Mouse (Mus musculus): ENCODE results near the gene Syngr2. TPM values are rescaled to one million over a fixed set of nuclear protein-coding genes. Genes with fewer than 3 reads are reported as not detected.

The Syngr2 gene
- polyA plus RNA-seq, 1 experiment from 2014 or later = 50.5 TPM

DNA sequence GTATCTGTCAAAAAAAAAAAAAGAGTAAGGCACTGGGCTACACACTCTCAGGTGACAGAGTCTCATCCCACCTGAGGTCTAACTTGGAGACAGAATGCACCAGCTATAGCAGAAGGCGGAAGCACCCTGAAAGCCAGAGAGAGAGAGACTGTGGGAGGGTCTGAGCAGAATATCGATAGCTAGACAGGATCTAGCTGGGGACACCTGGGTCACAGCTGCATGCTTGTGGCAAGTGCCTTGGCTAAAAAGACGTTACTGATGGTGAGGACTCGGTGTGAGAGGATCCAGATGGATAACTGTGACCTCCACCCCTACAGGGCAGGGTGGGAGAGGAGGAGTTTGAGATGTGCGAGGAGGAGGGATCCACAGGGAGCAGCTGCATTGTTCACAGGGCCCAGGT, 12.5 kb upstream of the Syngr2 start:
- Histone ChIP-seq H3K4me1 (replicated peaks) (peaks cover 96% of the 10 kb centered on the region), H3K27me3 (no peaks in the 10 kb centered on the region), H3K27ac (peak overlapping the region; percentile 99), H3K9me3 (replicated peaks) (no peaks in the 10 kb centered on the region), H3K4me3 (replicated peaks) (peak overlapping the region; percentile 80), H3K36me3 (peaks cover 32% of the 10 kb centered on the region), H3K9ac (peak overlapping the region; percentile 95), H3K4me2 (peak overlapping the region; percentile 81)
- WGBS (ENCODE audit: insufficient replicate concordance) = 20% methylated on average over 5 of the region's 5 CpGs
- ATAC-seq (ENCODE audit: low read depth) (no peak), DNase-seq (no peak)

DNA sequence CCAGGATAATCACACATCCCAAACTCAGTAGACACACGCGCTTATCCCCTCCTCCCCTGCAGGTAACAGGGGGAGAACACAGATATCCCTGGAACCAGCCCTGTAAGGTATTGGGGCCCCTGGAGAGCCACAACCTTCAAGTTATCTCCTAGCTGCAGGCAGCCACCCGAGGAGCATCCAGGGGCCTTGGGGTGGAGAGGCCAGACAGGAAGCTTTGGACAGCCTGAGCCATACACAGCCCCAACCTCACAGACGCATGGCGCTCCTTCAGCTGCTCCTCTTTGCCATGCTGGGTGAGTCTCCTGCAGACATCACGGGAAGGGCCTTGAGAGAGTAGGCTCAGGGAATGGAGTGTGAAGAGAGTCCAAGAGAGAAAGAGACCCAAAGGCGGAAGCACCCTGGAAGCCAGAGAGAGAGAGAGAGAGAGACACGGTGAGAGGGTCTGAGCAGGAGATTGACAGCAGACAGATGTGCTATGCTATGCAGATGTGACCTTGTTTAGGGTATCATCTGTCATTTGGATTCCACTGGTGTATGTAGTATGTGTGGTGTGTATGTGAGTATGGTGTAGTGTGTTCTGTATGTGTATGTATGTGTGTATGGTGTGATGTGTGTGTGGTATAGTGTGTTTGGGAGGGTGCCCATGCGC, 11.8 kb upstream of the Syngr2 start, which contains the start of gene 6030468B19Rik:
TSS of gene 6030468B19Rik (plus strand) at position 150 of the 649 bp plus-strand sequence.
- peaks cover 96% of the 10 kb centered on the region for H3K4me1 ChIP-seq (replicated peaks)
- H3K9ac ChIP-seq = peak within 1 kb of the TSS; percentile 95
- H3K4me2 ChIP-seq = peak within 1 kb of the TSS; percentile 81
- H3K27ac ChIP-seq = peak within 1 kb of the TSS; percentile 99
- no peaks in the 10 kb centered on the region for H3K27me3 ChIP-seq
- peak within 1 kb of the TSS; percentile 80 for H3K4me3 ChIP-seq (replicated peaks)
- 15% methylated on average over 9 of the region's 9 CpGs for WGBS (ENCODE audit: insufficient replicate concordance)
- ATAC-seq (ENCODE audit: low read depth) = peak; percentile 94
- no peaks in the 10 kb centered on the region for H3K9me3 ChIP-seq (replicated peaks)
- DNase-seq = peak; percentile 90
- H3K36me3 ChIP-seq = peaks cover 37% of the 10 kb centered on the region

DNA sequence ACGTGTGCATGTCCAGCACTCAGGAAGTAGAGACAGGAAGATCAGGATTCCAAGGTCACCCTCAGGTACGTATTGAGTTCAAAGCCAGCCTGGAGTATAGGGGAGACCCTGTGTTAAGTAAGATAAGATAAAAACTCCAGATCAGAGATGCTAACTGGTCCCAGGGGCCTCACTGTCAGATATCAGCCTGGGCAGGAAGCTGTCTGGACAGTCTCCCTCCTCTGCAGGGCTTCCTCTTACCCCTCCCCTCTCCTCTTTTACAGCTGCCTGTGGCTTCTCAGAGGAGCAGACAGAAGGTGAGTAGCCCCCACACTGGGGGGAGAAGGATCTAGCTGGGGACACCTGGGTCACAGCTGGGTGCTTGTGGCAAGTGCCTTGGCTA, 11.3 kb upstream of the Syngr2 start:
- Histone ChIP-seq H3K4me1 (replicated peaks) (peaks cover 96% of the 10 kb centered on the region), H3K36me3 (peaks cover 38% of the 10 kb centered on the region), H3K9ac (peak overlapping the region; percentile 95), H3K9me3 (replicated peaks) (no peaks in the 10 kb centered on the region), H3K4me2 (peak overlapping the region; percentile 81), H3K27me3 (no peaks in the 10 kb centered on the region), H3K27ac (peak overlapping the region; percentile 99), H3K4me3 (replicated peaks) (peak overlapping the region; percentile 80)
- DNase-seq (peak; percentile 57), ATAC-seq (ENCODE audit: low read depth) (peak; percentile 52)
- WGBS (ENCODE audit: insufficient replicate concordance) = 8% methylated on average over 2 of the region's 2 CpGs

DNA sequence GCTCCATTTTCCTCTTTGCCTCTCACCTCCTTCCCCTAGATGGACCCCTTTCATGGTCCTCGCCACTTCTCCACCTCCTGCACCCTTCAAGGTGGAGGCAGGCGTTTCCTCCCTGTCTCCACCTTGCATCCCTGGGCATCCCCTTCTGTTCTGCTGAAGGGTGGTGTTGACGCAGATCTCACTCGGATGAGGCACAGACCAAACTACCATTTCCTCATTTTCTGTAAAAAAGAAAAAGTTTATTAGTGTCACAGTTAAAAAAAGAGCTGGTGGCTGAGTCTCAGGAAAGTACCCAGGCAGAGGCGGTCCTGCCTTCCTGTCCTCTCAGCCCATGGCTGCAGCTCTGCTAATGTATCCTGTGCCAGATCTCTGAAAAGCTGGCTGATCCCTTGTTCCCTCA, 10.3 kb upstream of the Syngr2 start:
- Histone ChIP-seq H3K9ac (peak overlapping the region; percentile 95), H3K4me2 (peak overlapping the region; percentile 81), H3K4me1 (replicated peaks) (peaks cover 97% of the 10 kb centered on the region), H3K36me3 (peaks cover 47% of the 10 kb centered on the region), H3K27ac (peak overlapping the region; percentile 99), H3K27me3 (no peaks in the 10 kb centered on the region), H3K4me3 (replicated peaks) (peak overlapping the region; percentile 80), H3K9me3 (replicated peaks) (no peaks in the 10 kb centered on the region)
- ATAC-seq (ENCODE audit: low read depth) (no peak), DNase-seq (no peak)
- 47% methylated on average over 5 of the region's 5 CpGs for WGBS (ENCODE audit: insufficient replicate concordance)

DNA sequence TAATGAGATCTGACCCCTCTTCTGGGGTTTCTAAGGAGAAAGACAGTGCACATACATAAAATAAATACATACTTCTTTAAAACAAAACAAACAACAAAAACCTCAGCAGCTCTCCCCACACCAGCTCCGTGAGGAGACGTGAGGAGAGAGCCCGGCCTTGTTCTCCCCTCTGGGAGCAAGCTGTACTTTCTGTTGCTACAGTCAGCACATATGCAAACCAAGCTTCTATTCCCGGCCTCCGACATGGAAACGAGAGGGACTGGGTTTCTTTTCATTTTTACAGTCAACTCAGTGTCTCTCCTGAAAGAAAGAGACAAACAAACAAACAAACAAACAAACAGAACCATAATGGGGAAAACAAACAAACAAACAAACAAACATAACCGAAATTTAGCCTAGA, 9.4 kb upstream of the Syngr2 start:
- Histone ChIP-seq H3K4me1 (replicated peaks) (peaks cover 92% of the 10 kb centered on the region), H3K9ac (peak overlapping the region; percentile 95), H3K36me3 (peaks cover 55% of the 10 kb centered on the region), H3K4me2 (peak overlapping the region; percentile 81), H3K9me3 (replicated peaks) (no peaks in the 10 kb centered on the region), H3K4me3 (replicated peaks) (peak overlapping the region; percentile 80), H3K27me3 (no peaks in the 10 kb centered on the region), H3K27ac (peak overlapping the region; percentile 99)
- DNase-seq (no peak), ATAC-seq (ENCODE audit: low read depth) (no peak)
- 89% methylated on average over 7 of the region's 7 CpGs for WGBS (ENCODE audit: insufficient replicate concordance)

DNA sequence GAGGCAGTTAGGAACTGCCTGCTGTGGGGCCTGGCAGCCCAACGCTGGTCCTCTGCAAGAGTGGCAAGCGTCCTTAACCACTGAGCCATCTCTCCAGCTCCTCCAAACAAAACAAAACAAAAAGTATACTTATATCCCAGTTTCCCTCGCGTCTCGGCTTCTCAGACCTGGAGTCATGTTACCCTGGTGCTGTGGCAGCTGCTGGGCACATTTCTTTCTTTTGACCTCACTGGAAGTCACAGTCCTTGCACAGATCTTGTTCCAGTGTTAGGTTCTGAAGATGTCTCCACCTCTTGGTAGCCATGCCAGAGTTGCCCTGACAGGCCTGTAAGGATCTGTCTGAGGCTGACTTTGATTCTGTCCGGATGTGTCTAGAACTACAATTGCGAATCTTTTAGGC, 7.8 kb upstream of the Syngr2 start:
- peak overlapping the region; percentile 95 for H3K9ac ChIP-seq
- no peaks in the 10 kb centered on the region for H3K9me3 ChIP-seq (replicated peaks)
- ATAC-seq (ENCODE audit: low read depth) = no peak
- peaks cover 93% of the 10 kb centered on the region for H3K4me1 ChIP-seq (replicated peaks)
- no peaks in the 10 kb centered on the region for H3K27me3 ChIP-seq
- WGBS (ENCODE audit: insufficient replicate concordance) = 90% methylated on average over 7 of the region's 7 CpGs
- H3K27ac ChIP-seq = peak overlapping the region; percentile 99
- peaks cover 71% of the 10 kb centered on the region for H3K36me3 ChIP-seq
- no peak for DNase-seq
- peak overlapping the region; percentile 80 for H3K4me3 ChIP-seq (replicated peaks)
- H3K4me2 ChIP-seq = peak overlapping the region; percentile 81

DNA sequence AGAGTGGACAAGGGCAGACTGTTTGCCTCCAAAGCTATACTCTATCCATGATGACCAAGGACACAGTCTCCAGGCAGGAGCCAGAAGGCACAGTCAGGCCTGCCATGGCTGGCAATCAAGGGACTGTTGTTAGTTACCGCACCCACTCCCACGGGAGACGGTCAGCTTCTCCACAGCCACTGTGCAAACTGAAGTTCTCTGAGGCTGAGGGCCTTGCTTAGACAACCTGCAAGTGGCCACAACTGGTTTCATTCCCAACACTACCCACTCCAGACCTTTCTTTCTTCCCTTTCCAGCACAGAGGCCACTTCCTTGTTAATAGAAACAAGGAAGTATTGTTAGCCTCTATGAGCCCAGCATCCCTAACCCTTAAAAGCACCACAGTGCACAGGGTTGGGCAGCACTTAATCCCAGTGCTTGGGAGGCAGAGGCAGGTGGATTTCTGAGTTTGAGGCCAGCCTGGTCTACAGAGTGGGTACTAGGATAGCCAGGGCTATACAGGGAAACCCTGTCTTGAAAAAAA, 6.2 kb upstream of the Syngr2 start:
- Histone ChIP-seq H3K9me3 (replicated peaks) (no peaks in the 10 kb centered on the region), H3K4me3 (replicated peaks) (peak overlapping the region; percentile 80), H3K4me2 (peak overlapping the region; percentile 81), H3K27me3 (no peaks in the 10 kb centered on the region), H3K9ac (peak overlapping the region; percentile 95), H3K4me1 (replicated peaks) (peaks cover 90% of the 10 kb centered on the region), H3K36me3 (peaks cover 86% of the 10 kb centered on the region), H3K27ac (peak overlapping the region; percentile 99)
- 80% methylated on average over 3 of the region's 3 CpGs for WGBS (ENCODE audit: insufficient replicate concordance)
- no peak for DNase-seq
- ATAC-seq (ENCODE audit: low read depth) = no peak

DNA sequence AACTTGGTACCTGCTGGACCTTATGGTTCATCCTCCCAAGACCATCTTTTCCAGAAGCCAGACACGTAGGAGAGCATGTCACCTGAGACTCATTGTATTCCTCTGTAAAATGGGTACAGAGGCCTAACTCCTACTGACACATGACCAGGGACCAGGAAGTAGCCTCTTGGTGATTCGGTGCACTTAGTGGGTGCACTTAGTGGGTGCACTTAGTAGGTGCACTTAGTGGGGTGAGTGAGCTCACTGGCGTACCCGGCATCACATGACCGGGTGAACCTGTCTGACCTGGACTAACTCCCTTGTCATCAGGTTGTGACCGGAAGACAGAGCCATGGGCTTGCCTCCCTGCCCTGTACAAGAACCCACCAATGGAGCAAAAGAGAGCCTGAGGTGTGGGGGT, 2.7 kb upstream of the Syngr2 start:
- no peak overlapping the region for H3K27ac ChIP-seq
- H3K4me1 ChIP-seq (replicated peaks) = peaks cover 84% of the 10 kb centered on the region
- DNase-seq (no peak), ATAC-seq (ENCODE audit: low read depth) (no peak)
- H3K36me3 ChIP-seq = peaks cover 78% of the 10 kb centered on the region
- 93% methylated on average over 6 of the region's 6 CpGs for WGBS (ENCODE audit: insufficient replicate concordance)
- H3K27me3 ChIP-seq = no peaks in the 10 kb centered on the region
- no peak overlapping the region for H3K9ac ChIP-seq
- no peak overlapping the region for H3K4me2 ChIP-seq
- no peaks in the 10 kb centered on the region for H3K9me3 ChIP-seq (replicated peaks)
- H3K4me3 ChIP-seq (replicated peaks) = no peak overlapping the region

DNA sequence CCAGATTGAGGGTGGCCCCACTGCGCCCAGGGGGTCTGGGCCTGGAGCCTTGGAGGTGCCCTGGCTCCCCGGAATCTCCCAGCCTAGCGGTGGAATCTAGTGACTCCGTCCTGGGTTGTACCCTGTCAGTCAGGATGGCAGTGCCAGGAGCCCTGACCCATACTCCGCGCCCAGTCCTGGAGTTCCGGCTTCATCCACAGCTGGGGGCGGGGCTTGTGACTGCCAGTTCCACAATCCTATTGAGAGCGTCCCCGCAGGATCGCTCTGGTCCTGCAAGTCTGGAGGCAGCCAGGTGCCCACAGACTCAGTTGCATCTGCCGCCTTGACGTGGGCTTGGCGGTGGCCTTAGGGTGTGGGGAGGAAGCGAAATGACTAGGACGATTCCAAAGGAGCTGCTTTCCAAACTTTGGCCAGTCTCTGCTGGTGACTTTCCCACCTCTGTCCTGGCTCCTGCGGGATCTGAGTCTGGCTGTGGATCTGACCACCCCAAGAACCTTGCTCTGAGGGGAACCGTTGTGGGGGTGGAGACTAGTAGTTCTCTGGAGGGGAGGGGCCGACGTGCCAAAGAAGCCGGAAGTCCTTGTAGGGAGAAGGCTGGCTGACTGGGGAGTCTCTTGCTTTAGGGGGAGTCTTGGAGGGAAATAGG, 1.1 kb downstream of the Syngr2 start:
- H3K36me3 ChIP-seq = peaks cover 79% of the 10 kb centered on the region
- no peaks in the 10 kb centered on the region for H3K27me3 ChIP-seq
- H3K4me2 ChIP-seq = peak overlapping the region; percentile 83
- peaks cover 86% of the 10 kb centered on the region for H3K4me1 ChIP-seq (replicated peaks)
- no peaks in the 10 kb centered on the region for H3K9me3 ChIP-seq (replicated peaks)
- H3K4me3 ChIP-seq (replicated peaks) = peak overlapping the region; percentile 81
- under 1% methylated on average over 21 of the region's 21 CpGs for WGBS (ENCODE audit: insufficient replicate concordance)
- H3K27ac ChIP-seq = peak overlapping the region; percentile 87
- ATAC-seq (ENCODE audit: low read depth) (peak; percentile 75), DNase-seq (peak; percentile 79)
- H3K9ac ChIP-seq = peak overlapping the region; percentile 91

DNA sequence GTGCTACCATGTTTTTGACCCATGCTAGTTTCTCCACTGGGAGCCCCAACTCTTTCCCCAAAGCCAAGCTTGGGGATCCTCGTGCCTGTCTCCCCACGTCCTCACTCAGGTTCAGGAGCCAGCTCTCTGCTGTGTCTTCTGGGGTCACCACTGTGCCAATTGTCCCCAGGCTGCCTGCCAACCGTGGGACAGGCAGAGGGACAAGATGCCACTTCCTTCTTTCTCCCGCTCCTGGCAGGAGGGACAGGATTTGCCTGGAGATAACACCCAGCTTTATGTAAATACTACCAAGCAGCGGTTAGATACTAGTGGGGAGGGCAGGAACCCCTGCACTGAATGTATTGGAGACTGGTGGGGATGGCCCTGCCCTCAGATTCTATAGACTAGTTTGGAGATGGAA, 4.4 kb downstream of the Syngr2 start:
- peaks cover 81% of the 10 kb centered on the region for H3K4me1 ChIP-seq (replicated peaks)
- peak overlapping the region; percentile 87 for H3K27ac ChIP-seq
- peak overlapping the region; percentile 45 for H3K9ac ChIP-seq
- ATAC-seq (ENCODE audit: low read depth) (no peak), DNase-seq (no peak)
- no peak overlapping the region for H3K4me3 ChIP-seq (replicated peaks)
- WGBS (ENCODE audit: insufficient replicate concordance) = 52% methylated on average over 5 of the region's 5 CpGs
- no peaks in the 10 kb centered on the region for H3K27me3 ChIP-seq
- no peaks in the 10 kb centered on the region for H3K9me3 ChIP-seq (replicated peaks)
- H3K4me2 ChIP-seq = no peak overlapping the region
- peaks cover 81% of the 10 kb centered on the region for H3K36me3 ChIP-seq

DNA sequence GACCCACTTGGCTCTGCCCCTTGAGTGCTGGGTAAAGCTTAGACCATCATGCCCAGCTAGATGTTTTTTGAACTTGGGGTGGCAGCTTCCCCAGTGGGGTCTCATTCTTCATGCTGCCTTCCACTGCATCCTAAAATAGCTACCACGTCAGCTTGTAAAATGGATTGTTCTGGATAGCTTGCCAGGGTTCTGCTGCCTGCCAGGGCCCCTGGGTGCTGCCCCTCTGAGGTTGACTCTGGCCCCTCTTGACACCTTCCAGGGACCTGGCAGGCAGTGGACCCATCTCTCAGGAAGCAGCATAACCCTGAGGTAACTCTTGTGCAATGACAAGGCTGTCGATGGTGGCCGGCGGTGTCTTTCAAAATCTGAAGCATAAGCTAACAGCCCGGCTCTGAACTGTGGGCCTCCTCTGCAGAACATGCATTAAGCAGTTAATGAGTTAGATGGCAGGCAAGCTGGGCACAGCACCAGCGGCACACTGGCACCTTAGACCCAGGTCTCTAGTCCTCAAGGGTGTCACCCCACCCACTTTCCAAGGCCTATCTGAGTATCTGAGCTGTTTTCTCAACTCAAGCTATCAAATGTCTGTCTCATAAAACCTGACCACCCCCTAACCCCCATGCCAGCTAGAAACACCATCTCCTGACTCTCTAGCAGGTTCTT, 5.4 kb downstream of the Syngr2 start:
- H3K4me3 ChIP-seq (replicated peaks) = no peak overlapping the region
- peaks cover 84% of the 10 kb centered on the region for H3K4me1 ChIP-seq (replicated peaks)
- H3K36me3 ChIP-seq = peaks cover 88% of the 10 kb centered on the region
- H3K4me2 ChIP-seq = no peak overlapping the region
- 82% methylated on average over 6 of the region's 6 CpGs for WGBS (ENCODE audit: insufficient replicate concordance)
- H3K9ac ChIP-seq = 0 out of 2 replicates have a peak overlapping the region, but pooled peaks have one; percentile 1
- no peaks in the 10 kb centered on the region for H3K9me3 ChIP-seq (replicated peaks)
- H3K27me3 ChIP-seq = no peaks in the 10 kb centered on the region
- peak overlapping the region; percentile 87 for H3K27ac ChIP-seq
- DNase-seq (no peak), ATAC-seq (ENCODE audit: low read depth) (no peak)

All from liver, embryonic 13.5 days (tissue).